Mouse (Mus musculus) adrenal gland, postnatal 10 days (tissue): ENCODE results near the gene Olfr215. TPM values are rescaled to one million over a fixed set of nuclear protein-coding genes. Genes with fewer than 3 reads are reported as not detected.
"Not testable (repeated sequence)": the region's sequence is repeated elsewhere in the genome, so short reads cannot be mapped to it uniquely, and the experiment has no call there.

Experiments
- DNase-seq: peaks from one replicate; pipeline ENCODE4 v3.0.0; 2021; ENCODE audit warnings: mixed read lengths
- long read RNA-seq, 2 experiments: library from polyadenylated mRNA; stranded (forward); transcript quantifications; one replicate each; pipeline ENCODE4 v2.0.0; 2021
- total RNA-seq, 2 experiments: library from RNA; stranded (reverse); gene quantifications; 2 replicates each; pipeline ENCODE4 v1.2.3; 2021

Gene Olfr215
- total RNA-seq: not detected
- long read RNA-seq, experiment 1: 0 reads
- long read RNA-seq, experiment 2: 0 reads

DNA sequence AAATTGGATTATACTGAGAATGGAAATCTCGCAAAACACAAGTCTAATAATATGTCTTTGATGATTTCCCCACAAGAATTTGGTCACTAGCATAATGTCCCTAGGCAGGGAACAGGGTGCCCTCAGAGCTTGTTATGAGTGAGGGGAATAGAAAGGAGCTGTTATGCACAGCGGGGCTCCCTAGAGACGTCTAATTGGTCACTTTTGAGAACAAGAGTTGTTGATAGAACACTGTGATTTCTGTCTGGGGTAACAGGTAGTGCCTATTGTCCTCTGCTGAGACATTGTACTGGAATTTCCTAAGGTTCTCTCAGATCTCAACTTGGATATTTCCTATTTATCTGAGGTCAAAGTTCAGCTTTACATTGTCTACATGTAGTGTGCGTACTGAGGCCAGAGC, at the start of gene Olfr215:
Gene Olfr215, minus strand, starts transcription at position 101 of the 400 bp plus-strand sequence.
- DNase-seq: no peak

DNA sequence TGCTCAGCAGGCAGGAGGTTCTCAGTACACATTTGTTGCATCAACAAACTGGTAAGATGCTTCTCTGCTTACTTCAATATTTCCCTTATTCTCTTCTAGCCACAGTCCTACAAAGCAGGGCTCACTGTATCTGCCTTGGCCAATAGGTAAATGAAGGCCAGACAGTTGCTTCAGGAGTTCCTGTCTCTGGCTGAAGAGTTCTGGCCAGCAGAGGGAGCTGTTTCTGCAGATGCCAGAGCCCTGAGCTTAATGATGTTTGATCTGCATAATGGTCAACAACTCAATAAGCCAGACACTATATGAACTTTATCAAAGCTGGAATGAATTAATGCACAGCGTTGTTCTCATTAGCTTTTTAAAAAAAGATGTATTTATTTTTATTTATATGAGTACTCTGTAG, 48.1 kb upstream of the Olfr215 start:
- DNase-seq: peak; percentile 87

DNA sequence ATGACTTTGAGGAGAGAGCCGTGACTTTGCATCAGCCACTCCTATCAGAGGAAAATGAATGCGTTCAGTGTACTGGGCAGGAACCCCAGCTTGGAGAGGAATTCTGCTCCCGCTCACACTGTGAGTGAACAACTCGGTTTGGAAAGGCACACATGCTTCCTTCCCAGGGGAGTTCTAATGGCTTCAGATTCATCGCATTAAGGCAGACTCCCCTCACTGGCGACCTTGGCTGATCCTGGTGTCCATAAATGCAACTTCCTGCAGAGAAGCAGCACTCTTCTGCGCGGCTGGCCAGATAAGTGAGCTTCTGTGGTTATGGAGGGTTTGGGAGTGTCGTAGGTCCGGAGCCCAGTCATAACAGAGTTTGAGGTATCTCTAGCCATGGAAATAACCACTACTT, 45.8 kb upstream of the Olfr215 start:
- DNase-seq: no peak

DNA sequence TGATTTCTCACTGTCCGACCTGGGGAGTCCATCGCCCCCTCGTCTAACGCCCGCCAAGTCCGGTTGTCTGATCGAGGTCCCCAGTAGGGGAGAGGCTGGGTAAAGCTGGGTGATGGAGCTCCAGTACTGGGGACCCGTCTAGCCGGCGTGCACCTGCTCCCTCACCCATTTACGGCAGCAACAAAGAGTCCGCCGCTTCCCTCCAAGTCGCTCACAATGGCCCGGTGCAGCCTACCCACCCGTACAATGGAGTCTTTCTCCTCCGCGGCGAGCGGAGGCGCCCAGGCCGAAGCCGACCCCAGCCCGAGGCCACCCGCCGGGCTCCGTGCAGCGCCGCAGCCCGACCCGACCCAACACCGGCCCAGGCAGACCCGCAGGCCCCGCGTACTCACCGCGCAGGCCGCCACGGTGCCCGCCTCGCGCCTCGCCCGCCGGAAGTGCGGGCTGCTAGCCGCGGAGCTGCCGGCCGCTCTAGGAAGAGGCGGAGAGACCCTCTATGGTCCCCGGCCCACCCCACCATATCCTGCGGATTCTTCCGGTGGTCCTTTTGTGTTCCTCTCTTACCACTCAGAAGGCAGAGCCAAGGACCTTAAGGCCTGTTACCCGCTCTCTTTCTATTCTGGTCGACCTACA, 44.7 kb upstream of the Olfr215 start, which contains the start of gene Zfp422:
Gene Zfp422, minus strand, starts transcription at position 461 of the 633 bp plus-strand sequence.
- DNase-seq: peak; percentile 82

DNA sequence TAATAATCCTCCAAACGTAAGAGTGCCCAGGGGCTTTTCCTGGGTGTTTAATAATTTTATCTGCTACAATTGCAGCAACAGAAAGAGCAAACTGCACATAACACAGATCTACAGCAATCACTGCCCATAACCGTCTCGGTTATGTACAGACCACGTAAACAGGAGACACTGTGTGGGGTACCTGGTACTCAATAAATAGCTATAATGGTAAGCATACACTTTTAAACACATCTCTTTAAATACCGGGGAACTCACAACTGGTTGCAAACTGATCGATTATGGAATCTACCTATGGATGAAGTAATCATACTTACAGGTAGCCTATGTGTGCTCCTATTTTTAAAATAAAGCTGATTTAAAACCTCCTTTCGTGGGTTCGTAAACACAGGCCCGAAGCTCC, 44.1 kb upstream of the Olfr215 start:
- DNase-seq: no peak

DNA sequence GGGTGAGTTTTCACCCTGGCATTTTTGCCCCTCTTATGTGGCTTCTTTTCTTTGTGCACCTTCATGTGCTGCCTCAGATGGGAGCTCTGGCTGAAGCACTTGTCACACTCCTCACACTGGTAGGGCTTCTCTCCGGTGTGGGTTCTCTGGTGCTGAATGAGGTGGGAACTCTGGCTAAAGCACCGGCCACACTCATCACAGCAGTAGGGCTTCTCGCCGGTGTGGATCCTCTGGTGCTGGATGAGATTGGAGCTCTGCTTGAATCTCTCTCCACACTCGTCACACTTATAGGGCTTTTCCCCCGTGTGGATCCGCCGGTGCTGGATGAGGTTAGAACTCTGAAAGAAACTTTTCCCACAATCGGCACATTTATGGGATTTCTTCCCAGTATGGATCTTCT, 42.4 kb upstream of the Olfr215 start:
- not testable (repeated sequence) for DNase-seq

DNA sequence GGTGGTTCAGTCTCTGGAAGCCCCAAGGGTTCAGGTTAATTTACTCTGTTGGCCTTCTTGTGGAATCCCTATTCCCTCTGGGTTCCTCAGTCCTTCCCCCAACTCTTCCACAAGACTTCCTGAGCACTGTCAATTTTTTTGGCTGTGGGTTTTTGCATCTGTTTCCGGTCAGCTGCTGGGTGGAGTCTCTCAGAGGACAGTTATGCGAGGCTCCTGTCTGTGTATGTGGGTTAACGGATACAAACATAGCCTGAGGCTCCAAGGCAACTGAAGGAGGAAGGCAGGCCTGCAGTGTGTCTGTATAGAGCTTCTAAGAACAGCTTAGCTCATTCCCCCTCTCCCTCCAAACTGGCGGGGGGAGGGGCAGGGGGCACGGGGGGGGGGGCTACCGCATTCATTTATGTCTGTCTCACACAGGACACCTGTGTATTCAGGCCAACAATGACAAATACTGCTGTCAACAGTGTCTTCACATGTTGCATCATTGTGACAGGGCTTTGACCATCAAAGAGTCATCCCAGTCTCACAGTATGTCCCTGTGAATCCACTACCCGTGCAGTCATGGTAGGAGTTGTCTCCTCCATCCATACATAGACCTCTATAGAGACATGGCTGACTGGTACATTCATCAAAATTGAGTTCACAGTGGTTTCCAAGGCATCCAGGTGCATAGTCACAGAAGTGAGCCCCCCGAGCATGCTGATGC, 37.5 kb upstream of the Olfr215 start:
- no peak for DNase-seq

DNA sequence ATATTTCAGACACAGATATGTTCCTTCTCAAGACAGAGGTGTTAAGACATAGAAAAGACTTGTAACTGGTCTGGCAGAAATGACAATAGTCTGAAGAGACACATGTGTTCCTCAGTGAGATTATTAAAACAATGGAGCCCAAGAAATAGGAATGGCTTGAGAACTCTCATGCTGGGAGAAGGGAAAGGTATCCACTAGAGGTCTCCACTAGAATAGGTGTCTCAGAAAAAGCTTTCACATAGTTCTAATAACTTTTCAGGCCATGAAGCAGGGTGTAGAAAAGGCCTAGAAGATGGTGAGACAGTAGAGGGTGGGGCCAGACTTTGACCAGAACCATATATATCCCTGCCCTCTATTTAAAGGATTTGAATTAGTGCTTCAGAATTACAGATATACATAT, 34.1 kb upstream of the Olfr215 start:
- no peak for DNase-seq

DNA sequence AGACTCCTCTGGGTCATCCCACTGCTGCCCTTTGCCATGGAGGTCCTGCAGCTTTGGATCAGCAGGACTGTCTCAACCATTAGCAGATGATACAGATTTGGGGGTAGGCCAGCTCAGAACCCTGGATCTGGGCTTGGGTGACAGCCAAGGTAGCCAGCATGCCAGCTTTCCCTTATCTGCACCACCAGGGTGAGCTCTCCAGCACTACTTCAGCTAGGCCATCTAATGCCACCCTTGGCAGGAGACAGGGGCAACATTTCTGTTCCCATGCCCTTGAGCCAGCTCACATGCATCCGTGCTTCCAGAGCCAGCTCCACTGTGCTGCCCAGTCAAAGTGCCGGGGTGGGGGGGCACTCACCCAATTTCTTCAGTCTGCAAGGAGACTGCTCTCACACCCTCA, 31.7 kb upstream of the Olfr215 start:
- DNase-seq: no peak

DNA sequence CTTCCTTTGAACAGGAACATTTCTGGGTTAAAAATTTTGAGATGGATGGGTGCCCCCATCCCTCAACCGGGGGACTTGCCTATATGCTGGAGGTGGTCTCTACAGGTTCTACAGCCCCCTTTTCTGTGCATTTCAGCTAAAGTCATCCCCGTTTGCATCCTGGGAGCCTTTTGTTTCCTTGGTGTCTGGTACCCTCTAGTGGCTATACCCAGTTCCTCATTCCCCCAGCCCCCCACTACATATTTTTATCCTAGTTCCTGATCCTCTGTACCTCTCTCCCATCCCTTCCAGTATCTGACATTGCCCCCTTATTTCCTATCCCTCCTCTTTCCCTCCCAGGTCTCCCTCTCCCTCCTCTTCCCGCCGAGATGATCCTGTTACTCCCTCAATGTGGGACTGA, 23.2 kb upstream of the Olfr215 start:
- DNase-seq: no peak

DNA sequence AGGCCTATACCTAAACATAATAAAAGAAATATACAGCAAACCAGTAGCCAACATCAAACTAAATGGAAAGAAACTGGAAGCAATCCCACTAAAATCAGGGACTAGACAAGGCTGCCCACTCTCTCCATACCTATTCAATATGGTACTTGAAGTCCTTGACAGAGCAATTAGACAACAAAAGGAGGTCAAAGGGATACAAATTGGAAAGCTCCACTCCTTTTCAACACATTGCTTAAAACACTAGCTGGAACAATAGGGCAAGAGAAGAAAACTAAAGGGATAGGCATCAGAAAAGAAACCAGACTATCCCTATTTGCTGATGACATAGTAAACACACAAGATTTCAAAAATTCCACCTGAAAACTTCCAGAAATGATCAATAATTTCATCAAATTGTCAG, 17.0 kb upstream of the Olfr215 start:
- not testable (repeated sequence) for DNase-seq

DNA sequence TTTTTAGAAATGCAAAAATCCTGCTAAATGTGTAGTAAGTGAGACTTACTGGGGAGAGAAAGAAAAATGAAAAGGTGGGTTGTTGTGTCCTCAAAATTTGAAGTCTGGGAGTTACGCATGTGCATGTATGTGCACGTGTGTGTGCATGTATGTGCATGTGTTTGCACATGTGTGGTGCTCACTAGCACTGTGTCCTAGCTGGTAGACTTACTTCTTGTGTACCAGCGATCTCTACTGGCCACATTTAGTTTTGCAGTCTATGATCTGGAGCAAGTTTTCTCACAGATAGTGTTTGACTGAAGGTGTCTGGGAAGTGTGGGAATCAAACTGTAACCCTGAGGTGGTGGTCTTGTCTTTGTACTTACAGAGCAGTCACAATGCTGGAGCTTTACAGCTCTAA, 14.2 kb downstream of the Olfr215 start:
- DNase-seq: peak; percentile 46

DNA sequence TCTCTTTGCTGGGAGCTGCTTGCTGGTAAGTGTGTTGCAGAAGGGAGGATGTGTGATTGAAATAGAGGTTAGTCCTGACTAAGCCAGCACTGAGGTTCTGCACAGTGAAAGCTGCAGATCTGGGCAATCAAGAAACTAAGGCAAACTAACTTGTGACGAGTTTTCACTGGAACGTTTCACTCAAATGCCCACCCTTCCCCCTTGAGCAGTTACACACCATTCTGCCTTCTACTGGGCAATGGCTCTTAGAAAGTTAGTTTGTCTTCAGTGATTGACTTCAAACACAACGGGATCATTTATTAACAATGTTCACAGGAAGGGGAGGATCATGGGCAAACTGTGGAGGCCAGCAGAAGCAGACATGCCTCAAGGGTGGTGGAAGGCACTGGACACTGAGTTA, 29.0 kb downstream of the Olfr215 start:
- DNase-seq: no peak

DNA sequence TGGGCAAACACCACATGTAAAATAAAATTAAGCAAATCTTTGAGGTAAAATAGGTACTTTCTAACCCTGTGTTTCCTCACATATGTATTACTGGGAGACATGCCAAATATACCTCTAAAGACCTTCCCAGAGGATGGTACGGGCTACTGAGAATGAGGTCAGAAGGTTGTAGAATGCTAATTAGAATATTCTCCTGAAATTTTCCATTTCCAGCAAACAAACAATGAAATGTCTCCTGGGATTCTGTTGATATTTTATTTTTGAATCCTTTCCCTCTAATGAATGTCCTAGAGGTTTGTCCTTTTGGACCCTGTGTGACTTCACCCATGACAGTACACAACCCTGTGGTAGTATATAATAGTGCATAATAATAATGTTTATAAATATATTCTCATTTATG, 30.1 kb downstream of the Olfr215 start, which contains the start of gene Olfr214:
Gene Olfr214, plus strand, starts transcription at position 301 of the 400 bp plus-strand sequence.
- DNase-seq: no peak

DNA sequence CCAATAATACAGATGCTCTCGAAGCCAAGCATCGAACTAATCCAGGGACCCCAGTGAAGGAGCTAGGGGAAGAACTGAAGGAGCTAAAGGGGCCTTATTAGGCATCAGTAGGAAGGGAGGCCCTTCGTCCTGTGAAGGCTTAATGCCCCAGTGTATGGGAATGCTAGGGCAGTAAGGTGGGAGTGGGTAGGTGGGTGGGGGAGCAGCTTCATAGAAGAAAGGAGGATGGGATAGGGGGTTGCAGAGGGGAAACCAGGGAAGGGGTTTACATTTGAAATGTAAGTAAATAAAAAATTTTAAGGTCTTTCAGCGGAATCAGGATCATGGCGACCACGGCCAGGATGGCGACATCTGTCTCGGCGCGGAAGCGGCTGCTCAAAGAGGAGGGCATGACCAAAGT, 33.2 kb downstream of the Olfr215 start, which contains the start of gene Gm5580:
Gene Gm5580, plus strand, starts transcription at position 301 of the 400 bp plus-strand sequence.
- DNase-seq: not testable (repeated sequence)

DNA sequence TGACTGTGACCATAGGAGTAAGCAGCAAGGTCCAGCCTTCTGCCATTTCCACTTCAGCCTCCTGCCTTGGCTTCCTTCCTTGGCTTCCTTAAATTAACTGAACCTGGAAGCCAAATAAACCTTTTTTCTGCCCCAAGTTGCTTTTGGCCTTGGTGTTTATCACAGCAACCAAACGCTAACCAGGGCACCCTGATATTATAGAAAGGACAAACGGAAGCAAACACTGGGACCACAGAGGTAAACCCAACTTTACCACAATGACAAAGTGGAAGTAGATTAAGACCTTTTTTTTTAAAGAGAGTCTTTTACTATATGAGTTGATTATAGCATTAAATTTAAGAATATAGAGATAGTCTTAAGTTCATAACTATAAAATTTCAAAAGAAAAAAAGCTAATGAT, 41.5 kb downstream of the Olfr215 start:
- no peak for DNase-seq

DNA sequence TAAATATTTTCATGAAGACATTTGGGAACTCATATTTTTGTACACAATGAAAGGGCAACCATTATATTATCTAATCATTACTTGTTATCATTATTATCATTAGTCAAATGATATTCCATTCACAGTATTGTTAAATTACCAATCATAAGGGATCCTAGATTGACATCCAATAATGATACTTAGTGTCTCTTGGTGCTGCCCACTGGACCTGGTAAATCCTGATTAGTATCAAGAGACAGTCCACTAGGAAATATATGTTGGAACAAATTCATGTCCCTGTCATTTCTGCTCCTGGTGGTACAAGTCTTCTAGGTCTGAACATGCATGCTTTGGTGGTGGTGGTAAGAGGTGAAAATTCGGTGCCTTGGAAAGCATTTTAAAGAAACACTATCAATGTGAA, 45.8 kb downstream of the Olfr215 start, which contains the start of gene Olfr213:
Gene Olfr213, plus strand, starts transcription at position 301 of the 400 bp plus-strand sequence.
- DNase-seq: no peak

Other genes starting within 250 kb of the Olfr215 start
- gene March8, start 246.2 kb downstream of the Olfr215 start, total RNA-seq: 10 to 100 TPM; 50.7 to 67.1 TPM
- gene Alox5, start 123.0 kb downstream of the Olfr215 start, total RNA-seq: 1 to 10 TPM; 2.1 TPM
- not detected for gene Olfr211, start 95.1 kb downstream of the Olfr215 start, total RNA-seq
- gene Olfr212, start 77.7 kb downstream of the Olfr215 start, total RNA-seq: not detected
- gene Olfr213, start 45.7 kb downstream of the Olfr215 start, total RNA-seq: not detected
- gene Gm5580, start 33.1 kb downstream of the Olfr215 start, total RNA-seq: 1 to 10 TPM; 2.6 to 4.9 TPM
- not detected for gene Olfr214, start 30.0 kb downstream of the Olfr215 start, total RNA-seq
- gene Zfp422, start 44.8 kb upstream of the Olfr215 start, total RNA-seq: 10 to 100 TPM; 26.2 to 27.4 TPM
- gene Depp1, start 66.4 kb upstream of the Olfr215 start, total RNA-seq: 100 to 1,000 TPM in 1 of 2 experiments, 10 to 100 TPM in 1; 27.8 to 111 TPM
- 1 to 10 TPM; 6.0 to 6.3 TPM for gene Rassf4, start 89.8 kb upstream of the Olfr215 start, total RNA-seq
- under 1 TPM; 0.09 to 0.33 TPM for gene Tmem72, start 132.7 kb upstream of the Olfr215 start, total RNA-seq